Mouse (Mus musculus): ENCODE measurements around the gene Prdm2. TPM values are rescaled to one million over a fixed set of nuclear protein-coding genes. Genes with fewer than 3 reads are reported as not detected.

The Prdm2 gene
- total RNA-seq, 2 experiments from 2014 or later: 48.5 to 49.5 TPM

- no peak for DNase-seq (ENCODE audit: low spot score in 2 of 2)
Observed at GRCm38 (mm10) chr4:143213175-143213479, 332 bp upstream of the Prdm2 start.

- DNase-seq (ENCODE audit: low spot score in 2 of 2): peak; percentile 5 to 54
Observed at GRCm38 (mm10) chr4:143211584-143212340, 1.0 kb downstream of the Prdm2 start.

DNA sequence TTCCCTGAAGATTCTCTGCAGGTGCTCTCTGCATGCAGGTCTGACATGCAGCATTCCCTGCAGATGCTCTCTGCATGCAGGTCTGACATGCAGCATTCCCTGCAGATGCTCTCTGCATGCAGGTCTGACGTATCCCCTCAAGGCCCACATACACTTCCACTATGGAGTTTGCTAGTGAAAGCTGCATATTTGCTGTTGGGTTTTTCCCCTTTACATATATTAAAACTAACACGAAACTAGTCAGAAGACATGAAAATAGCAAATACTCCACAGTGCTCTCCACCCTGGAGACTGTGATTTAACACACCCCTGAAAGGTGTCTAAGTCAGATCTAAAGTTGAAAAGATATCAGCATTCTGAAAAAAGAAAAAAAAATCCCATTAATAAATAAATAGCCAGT is 2.8 kb downstream of the Prdm2 start:
- DNase-seq (ENCODE audit: low spot score in 2 of 2): no peak

- no peak for DNase-seq (ENCODE audit: low spot score in 2 of 2)
Observed at GRCm38 (mm10) chr4:143202653-143203052, 10.1 kb downstream of the Prdm2 start.

GRCm38 (mm10) chr4:143198371-143198770 is 14.4 kb downstream of the Prdm2 start:
- no peak for DNase-seq (ENCODE audit: low spot score in 2 of 2)

DNA sequence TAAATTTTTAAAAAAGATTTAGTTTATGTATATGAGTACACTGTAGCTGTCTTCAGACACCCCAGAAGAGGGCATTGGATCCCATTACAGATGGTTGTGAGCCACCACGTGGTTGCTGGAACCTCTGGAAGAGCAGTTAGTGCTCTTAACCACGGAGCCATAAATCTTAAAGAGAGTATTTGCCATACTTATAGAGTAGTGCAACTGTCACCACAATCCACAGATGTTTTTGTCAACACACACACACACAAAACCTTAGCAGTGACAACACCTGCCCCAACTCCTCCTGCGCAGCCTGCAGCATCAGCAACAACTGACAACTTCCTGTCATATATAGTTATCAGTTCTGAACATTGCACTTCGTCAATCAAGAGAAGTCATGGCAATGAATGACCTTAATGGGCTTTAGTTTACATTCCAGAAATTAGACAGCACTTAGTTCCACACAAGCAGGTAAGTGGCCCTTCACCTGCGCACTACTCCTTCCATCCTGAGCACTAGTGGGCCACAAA is 14.9 kb downstream of the Prdm2 start:
- DNase-seq (ENCODE audit: low spot score in 2 of 2): no peak

GRCm38 (mm10) chr4:143194328-143194727 is 18.5 kb downstream of the Prdm2 start:
- DNase-seq (ENCODE audit: low spot score in 2 of 2): no peak

DNA sequence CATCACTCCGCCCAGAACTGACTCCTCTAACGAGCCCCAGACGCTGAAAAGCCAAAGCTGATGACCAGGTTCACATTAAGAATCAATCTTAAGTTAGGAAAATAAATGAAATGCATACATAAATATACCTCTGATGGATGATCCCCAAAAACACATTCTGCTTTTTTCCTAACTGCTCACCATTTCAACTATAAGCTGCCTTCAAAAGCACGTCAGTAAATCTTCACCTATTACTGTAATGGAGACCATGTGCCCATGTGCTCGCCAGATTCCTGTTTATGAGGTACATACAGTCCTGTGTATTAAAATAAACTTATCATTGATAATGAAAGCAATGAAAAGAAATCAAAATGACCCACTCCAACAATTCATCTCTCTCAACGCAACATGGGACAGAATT is 19.6 kb downstream of the Prdm2 start:
- DNase-seq (ENCODE audit: low spot score in 2 of 2): no peak

DNA sequence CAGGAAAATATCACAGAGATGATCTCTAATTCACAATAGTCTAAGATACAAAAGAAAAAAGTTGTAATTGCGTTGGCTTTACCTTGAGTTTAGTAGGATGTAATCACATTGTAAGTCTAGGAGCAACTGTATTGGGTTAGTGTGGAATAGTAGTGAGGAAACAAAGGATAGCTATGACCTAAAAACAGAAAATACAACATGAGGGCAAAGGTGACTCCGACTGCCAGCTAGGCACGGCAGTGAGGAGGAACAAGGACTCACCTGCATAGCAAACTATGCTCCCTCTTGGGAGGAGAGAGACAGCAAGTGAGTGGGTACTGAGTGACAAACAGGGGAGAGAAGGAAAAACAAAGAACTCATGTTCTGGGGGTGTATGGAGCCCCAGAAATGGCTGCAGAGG is 21.0 kb downstream of the Prdm2 start:
- DNase-seq (ENCODE audit: low spot score in 2 of 2): no peak

DNA sequence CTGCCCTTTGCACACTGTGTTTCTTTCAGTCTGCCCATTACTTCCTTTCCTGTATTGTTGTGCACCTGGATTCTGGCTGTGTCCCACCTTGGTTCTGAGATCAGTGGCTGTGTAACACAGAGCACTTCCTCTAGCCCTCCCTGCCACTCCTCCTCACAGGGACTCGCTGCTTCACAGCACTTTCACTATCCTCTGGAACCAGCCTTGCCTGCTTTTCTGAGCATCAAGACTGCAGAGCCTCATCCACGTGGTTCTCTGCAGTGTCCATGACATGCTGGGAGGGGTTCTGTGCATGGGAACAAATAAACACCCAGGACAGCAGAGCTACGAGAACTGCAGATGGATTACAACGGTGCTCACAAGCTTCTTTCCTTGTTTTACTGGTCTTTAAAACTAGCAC is 22.1 kb downstream of the Prdm2 start:
- DNase-seq (ENCODE audit: low spot score in 2 of 2): no peak

DNA sequence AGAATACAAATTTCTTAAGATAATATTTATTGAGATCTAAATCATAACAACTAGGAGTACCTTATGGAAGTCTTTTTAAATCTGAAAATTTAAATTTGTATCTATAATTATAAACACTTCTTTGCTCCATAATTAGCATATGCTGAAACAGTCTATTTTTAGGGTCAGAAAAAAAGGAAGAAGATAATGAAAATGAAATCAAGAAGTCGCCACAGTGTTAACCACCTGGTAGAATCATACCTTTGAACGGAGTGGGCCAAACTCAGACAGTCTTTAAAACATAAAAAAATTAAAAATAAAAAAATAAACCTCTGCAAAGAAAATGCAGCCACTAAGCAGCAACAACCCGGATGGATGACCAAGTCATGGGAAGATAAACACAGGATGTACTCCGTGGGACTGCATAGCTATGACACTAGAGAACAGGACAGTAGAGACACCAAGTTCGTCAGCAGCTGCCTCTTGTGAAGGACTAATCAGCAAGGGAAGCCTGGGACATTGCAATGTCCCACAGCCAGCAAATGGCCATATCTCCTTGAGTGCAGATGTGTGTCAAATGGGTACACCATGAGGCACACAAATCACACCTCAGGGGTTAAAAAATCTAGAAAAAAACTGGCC is 24.1 kb downstream of the Prdm2 start:
- DNase-seq (ENCODE audit: low spot score in 2 of 2): no peak

- no peak for DNase-seq (ENCODE audit: low spot score in 2 of 2)
Observed at GRCm38 (mm10) chr4:143186066-143186465, 26.7 kb downstream of the Prdm2 start.

GRCm38 (mm10) chr4:143185496-143185895 is 27.3 kb downstream of the Prdm2 start:
- no peak for DNase-seq (ENCODE audit: low spot score in 2 of 2)

GRCm38 (mm10) chr4:143183141-143183540 is 29.7 kb downstream of the Prdm2 start:
- peak; percentile 51 to 63 for DNase-seq (ENCODE audit: low spot score in 2 of 2)

DNA sequence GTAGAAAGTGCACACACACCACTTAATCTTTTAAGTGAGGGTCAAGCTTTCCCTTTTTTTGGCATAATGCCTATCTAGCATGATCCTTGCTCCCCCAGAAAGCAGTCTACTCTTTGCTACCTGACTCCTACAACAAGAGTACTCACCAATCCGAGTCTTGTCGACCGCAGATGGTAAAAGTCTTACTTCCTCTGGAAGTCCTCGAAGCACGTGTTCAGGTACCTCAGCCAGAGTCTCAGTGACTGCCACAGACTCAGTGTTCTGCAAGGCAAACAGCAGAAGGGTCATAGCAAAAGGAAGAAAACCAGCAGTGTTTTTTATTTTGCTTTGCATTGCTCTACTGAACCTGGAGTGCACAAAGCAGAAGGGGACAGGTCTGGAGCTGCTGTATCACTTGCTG is 32.1 kb downstream of the Prdm2 start:
- DNase-seq (ENCODE audit: low spot score in 2 of 2): no peak

DNA sequence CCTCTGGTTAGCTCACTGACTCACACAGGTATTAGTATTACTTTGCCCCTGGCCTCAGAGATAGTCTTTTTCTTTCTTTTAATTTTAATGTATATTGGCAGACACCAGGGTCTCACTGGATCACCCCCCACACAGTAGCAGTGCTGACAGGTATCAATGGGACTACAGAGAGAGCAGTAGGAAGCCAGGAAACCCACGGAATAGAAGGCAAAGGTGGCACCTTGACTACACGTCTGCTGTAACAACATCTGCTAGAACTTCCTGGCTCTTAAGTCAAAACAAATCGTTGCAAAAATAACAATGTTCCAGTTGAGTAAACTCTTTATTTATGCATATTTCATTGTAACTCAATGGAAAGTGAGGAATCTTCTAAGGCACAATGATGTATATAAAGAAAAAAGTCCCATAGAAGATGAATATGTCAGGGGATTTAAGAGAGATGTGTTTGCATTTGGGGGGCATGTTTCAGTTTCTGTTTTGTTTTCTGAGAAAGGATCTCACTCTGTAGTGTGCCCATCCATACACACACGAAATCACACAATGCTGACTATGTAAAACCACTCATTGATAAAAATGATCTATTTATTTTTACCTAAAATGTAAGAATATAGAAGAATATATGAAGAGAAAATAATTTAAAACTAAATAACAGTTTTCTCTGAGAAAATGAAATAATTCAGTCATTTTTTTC is 41.0 kb downstream of the Prdm2 start:
- DNase-seq (ENCODE audit: low spot score in 2 of 2): no peak

- DNase-seq (ENCODE audit: low spot score in 2 of 2): no peak
Observed at GRCm38 (mm10) chr4:143170290-143170689, 42.5 kb downstream of the Prdm2 start.

GRCm38 (mm10) chr4:143168093-143168492 is 44.7 kb downstream of the Prdm2 start:
- DNase-seq (ENCODE audit: low spot score in 2 of 2): no peak

- DNase-seq (ENCODE audit: low spot score in 2 of 2): peak; percentile 98 to 99
Observed at GRCm38 (mm10) chr4:143161619-143162479, 50.9 kb downstream of the Prdm2 start.

DNA sequence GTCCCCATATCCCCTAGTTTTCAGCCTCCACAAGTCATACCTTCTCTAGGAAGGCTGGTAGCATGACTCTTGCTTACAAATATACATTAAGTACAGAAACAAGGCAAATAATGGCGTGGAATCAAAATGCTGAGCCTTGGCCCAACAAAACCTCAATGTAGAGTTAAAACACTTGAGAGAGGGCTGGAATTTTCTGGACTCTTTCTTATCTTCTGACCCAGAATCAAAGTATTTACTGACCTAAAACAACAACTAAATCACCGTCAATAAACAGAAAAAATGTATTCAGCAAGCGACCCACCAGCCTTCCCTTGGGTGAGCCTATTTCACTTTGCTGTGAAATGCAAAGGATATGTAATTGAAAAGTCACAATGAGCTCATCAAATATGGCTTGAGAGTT is 52.0 kb downstream of the Prdm2 start:
- no peak for DNase-seq (ENCODE audit: low spot score in 2 of 2)

DNA sequence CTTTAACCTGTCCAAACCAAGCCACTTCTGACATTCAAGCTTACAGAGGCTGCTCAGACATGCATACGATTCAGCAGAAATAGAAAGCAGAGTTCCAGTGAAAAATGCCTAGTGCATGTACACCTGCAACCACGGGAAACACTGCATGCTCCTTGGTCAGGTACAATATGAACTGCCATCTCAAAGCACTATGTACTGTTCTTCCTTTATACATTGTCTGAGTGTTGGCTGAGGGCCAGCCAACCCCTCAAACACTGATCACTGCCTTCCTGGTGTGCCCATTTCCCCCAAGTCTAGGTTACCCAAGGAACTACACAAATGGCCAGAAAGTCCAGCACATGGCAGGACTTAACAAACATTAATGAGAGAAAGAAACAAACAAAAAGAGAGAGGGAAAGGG is 53.5 kb downstream of the Prdm2 start:
- no peak for DNase-seq (ENCODE audit: low spot score in 2 of 2)

Measured in layer of hippocampus, adult 18-20 months (tissue).